Mouse (Mus musculus) liver, embryonic 12.5 days (tissue): ENCODE measurements around the gene Rtn3. TPM values are rescaled to one million over a fixed set of nuclear protein-coding genes. Genes with fewer than 3 reads are reported as not detected.

Experiments used
- ATAC-seq: fragments of 200-750 bp; cut with Nextera tagmentation; 2 replicates; pipeline ENCODE4 v1.8.0; 2017; ENCODE audit warnings: moderate number of reproducible peaks, mild to moderate bottlenecking, moderate library complexity
- H3K27ac ChIP-seq: fragments of 300-500 bp; sonication (generic); 2 replicates; pipeline ENCODE4 v1.5.1; 2016; ENCODE audit warnings: mild to moderate bottlenecking
- H3K27me3 ChIP-seq: fragments of 300-500 bp; sonication (generic); replicated peaks from 2 replicates; pipeline ENCODE4 v1.6.1; 2016; ENCODE audit warnings: mild to moderate bottlenecking, moderate library complexity
- H3K36me3 ChIP-seq: fragments of 300-500 bp; sonication (generic); 2 replicates; pipeline ENCODE4 v1.6.1; 2016; ENCODE audit warnings: mild to moderate bottlenecking, moderate library complexity
- H3K4me1 ChIP-seq: fragments of 300-500 bp; sonication (generic); 2 replicates; pipeline ENCODE4 v1.6.1; 2016
- H3K4me2 ChIP-seq: fragments of 300-500 bp; sonication (generic); 2 replicates; pipeline ENCODE4 v1.6.1; 2016; ENCODE audit warnings: mild to moderate bottlenecking, moderate library complexity
- H3K4me3 ChIP-seq: fragments of 300-500 bp; sonication (generic); 2 replicates; pipeline ENCODE4 v1.5.1; 2016; ENCODE audit warnings: mild to moderate bottlenecking, moderate library complexity
- H3K9ac ChIP-seq: fragments of 300-500 bp; sonication (generic); 2 replicates; pipeline ENCODE4 v1.6.1; 2016; ENCODE audit warnings: mild to moderate bottlenecking, moderate library complexity
- H3K9me3 ChIP-seq: fragments of 300-500 bp; sonication (generic); replicated peaks from 2 replicates; pipeline ENCODE4 v1.6.1; 2016; ENCODE audit warnings: mild to moderate bottlenecking, moderate library complexity
- WGBS: fragments of 180-500 bp; shearing (Covaris S2); methylation state at CpG from one replicate; pipeline ENCODE4 v1.1.7; 2016; ENCODE audit not compliant: insufficient replicate concordance; 5-methylcytosine and 5-hydroxymethylcytosine counted together
- polyA plus RNA-seq: library from polyadenylated mRNA; unstranded; fragments of >200 nt; fragmentation: Nextera tagmentation; extraction: Ambion mirVana; gene quantifications from 2 replicates; pipeline ENCODE4 v1.2.1, GENCODE M21; 2016

Rtn3 gene
- polyA plus RNA-seq, 1 experiment from 2014 or later, result 83.1 TPM

DNA sequence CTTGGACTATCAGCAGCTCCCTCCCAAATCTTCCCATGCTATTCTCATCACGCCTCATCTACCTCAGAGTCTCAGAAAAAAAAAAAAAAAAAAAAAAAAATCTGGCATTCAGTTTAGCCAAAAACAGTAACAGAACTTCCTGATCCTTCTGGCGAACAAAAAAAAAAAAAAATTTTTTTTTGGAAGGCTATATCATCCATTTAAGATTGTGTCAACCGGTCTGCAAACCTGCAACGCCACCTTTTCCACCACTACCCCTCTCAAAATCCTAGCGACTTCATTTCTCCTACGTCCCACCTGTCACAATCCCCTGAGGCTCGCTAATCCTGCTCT, 849 bp downstream of the Rtn3 start:
- Histone ChIP-seq H3K27ac (peak overlapping the region; percentile 99), H3K4me1 (peaks cover 32% of the 10 kb centered on the region), H3K4me2 (peak overlapping the region; percentile 94), H3K36me3 (peaks cover 6% of the 10 kb centered on the region; the same call in 1 of the 2 replicates), H3K9ac (peak overlapping the region; percentile 98), H3K9me3 (no peaks in the 10 kb centered on the region), H3K27me3 (no peaks in the 10 kb centered on the region), H3K4me3 (peak overlapping the region; percentile 88)
- no peak for ATAC-seq
- WGBS, result 2% methylated on average over 7 of the region's 7 CpGs

GRCm38 (mm10) chr19:7481541-7482265, 1.4 kb downstream of the Rtn3 start:
- Histone ChIP-seq H3K27me3 (no peaks in the 10 kb centered on the region), H3K27ac (peak overlapping the region; percentile 52), H3K4me1 (peaks cover 35% of the 10 kb centered on the region), H3K9me3 (no peaks in the 10 kb centered on the region), H3K9ac (peak overlapping the region; percentile 98), H3K4me2 (peak overlapping the region; percentile 94), H3K4me3 (peak overlapping the region; percentile 88), H3K36me3 (peaks cover 11% of the 10 kb centered on the region)
- ATAC-seq, result no peak
- WGBS, result 17% methylated on average over 12 of the region's 12 CpGs

DNA sequence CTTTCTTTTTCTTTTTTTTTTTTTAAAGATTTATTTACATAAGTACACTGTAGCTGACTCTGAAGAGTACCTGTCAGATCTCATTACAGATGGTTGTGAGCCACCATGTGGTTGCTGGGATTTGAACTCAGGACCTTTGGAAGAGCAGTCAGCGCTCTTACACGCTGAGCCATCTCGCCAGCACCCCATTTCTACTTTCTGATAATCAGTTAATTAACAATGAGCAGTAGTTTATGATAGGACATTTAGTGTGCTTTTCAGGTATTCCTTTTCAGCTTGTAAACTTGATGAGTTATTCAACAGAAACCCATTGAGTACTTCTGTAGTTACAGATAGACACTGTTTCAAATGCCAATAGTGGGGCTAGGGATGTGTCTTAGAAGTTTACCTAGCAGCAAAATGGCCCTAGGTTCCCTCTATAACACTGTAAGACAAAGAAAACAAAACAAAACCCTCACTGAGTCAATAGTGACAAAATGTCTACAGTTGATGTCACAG, 3.3 kb downstream of the Rtn3 start:
- H3K9me3 ChIP-seq, result no peaks in the 10 kb centered on the region
- H3K4me1 ChIP-seq, result peaks cover 35% of the 10 kb centered on the region
- H3K27me3 ChIP-seq, result no peaks in the 10 kb centered on the region
- H3K9ac ChIP-seq, result no peak overlapping the region
- no peak overlapping the region for H3K4me3 ChIP-seq
- WGBS, result 91% methylated on average over 3 of the region's 3 CpGs
- ATAC-seq, result no peak
- H3K27ac ChIP-seq, result no peak overlapping the region
- H3K36me3 ChIP-seq, result peaks cover 14% of the 10 kb centered on the region
- H3K4me2 ChIP-seq, result no peak overlapping the region

DNA sequence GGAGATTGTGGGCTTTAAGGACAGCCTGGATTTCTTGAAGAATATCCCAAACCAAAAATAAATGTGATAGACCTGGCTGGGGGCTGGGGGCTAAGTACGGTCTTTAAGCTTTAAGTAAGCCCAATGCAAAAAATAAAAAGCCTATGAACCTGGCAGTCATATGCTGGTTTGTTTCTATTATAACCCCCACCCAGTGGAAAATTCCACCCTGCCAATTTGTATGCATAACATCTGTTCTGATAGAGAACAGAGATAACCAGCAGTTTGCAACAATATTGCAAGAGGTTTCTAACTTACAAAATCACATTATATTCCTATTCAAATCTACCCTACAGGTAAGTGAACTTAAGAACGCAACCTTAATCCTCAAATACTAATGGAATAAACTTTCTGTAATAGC, 12.4 kb downstream of the Rtn3 start:
- WGBS, result 95% methylated on average over 2 of the region's 2 CpGs

DNA sequence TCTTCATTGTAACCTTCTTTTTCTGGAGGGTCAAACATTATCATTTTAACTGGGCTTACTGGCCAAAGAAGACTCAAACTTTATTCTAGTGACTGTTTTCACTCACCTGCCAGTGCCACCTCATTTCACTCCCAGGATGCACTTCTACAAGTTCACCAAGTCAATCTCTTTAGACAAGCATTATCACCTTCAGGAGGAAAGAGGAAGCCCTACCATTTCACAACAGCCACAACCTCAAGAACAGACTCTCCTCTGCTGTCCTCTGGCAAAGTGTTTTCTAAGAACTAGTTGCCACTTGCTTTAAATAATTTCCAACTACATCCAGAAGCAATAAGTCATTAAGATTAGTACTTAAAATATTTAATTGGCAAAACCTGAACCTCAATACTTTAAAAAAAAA, 15.2 kb downstream of the Rtn3 start:
- H3K9me3 ChIP-seq, result no peaks in the 10 kb centered on the region
- H3K27me3 ChIP-seq, result no peaks in the 10 kb centered on the region
- H3K36me3 ChIP-seq, result peaks cover 36% of the 10 kb centered on the region
- no peak for ATAC-seq
- H3K4me2 ChIP-seq, result no peak overlapping the region
- no peaks in the 10 kb centered on the region for H3K4me1 ChIP-seq
- no peak overlapping the region for H3K9ac ChIP-seq
- no peak overlapping the region for H3K4me3 ChIP-seq
- H3K27ac ChIP-seq, result no peak overlapping the region

More for the DNA sequence above, 12.4 kb downstream of the Rtn3 start:
- Histone ChIP-seq H3K27ac (no peak overlapping the region), H3K4me3 (no peak overlapping the region), H3K4me2 (no peak overlapping the region), H3K9me3 (no peaks in the 10 kb centered on the region), H3K4me1 (no peaks in the 10 kb centered on the region), H3K36me3 (peaks cover 51% of the 10 kb centered on the region), H3K27me3 (no peaks in the 10 kb centered on the region), H3K9ac (no peak overlapping the region)
- no peak for ATAC-seq

- no peak for ATAC-seq
- 83% methylated on average over 2 of the region's 2 CpGs for WGBS
These were observed 23.7 kb downstream of the Rtn3 start for GRCm38 (mm10) chr19:7459370-7459769.

DNA sequence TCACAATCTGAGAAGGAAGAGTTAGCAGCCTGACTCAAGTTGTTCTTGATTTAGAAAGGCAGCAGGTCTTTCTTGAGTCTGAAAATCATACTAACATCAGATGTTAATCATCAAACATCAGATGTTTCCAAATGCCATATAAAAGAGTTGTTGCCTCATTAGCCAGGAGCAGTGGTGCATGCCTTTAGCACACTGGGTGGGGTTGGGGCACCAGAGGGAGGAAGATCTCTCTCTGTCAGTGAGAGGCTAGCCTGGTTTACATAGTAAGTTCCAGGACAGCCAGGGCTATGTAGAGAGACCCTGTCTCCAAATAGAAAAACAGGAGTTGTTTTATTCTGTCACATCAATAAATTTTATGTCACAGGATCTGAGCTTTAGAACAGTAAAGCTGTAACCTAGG, 24.2 kb downstream of the Rtn3 start:
- H3K4me3 ChIP-seq, result no peak overlapping the region
- no peak overlapping the region for H3K9ac ChIP-seq
- H3K9me3 ChIP-seq, result no peaks in the 10 kb centered on the region
- 0 out of 2 replicates have a peak, but pooled peaks cover 6% of the 10 kb centered on the region for H3K4me1 ChIP-seq
- peaks cover 40% of the 10 kb centered on the region for H3K36me3 ChIP-seq
- ATAC-seq, result no peak
- H3K4me2 ChIP-seq, result no peak overlapping the region
- no peak overlapping the region for H3K27ac ChIP-seq
- no peaks in the 10 kb centered on the region for H3K27me3 ChIP-seq

More at GRCm38 (mm10) chr19:7459370-7459769, 23.7 kb downstream of the Rtn3 start:
- Histone ChIP-seq H3K27ac (no peak overlapping the region), H3K9me3 (no peaks in the 10 kb centered on the region), H3K4me2 (no peak overlapping the region), H3K27me3 (no peaks in the 10 kb centered on the region), H3K4me1 (0 out of 2 replicates have a peak, but pooled peaks cover 6% of the 10 kb centered on the region), H3K4me3 (no peak overlapping the region), H3K36me3 (peaks cover 40% of the 10 kb centered on the region), H3K9ac (no peak overlapping the region)

GRCm38 (mm10) chr19:7456803-7457202, 26.3 kb downstream of the Rtn3 start:
- no peaks in the 10 kb centered on the region for H3K9me3 ChIP-seq
- WGBS, result 72% methylated on average over 2 of the region's 2 CpGs
- ATAC-seq, result no peak
- H3K27me3 ChIP-seq, result no peaks in the 10 kb centered on the region
- H3K4me1 ChIP-seq, result 0 out of 2 replicates have a peak, but pooled peaks cover 6% of the 10 kb centered on the region
- H3K4me3 ChIP-seq, result no peak overlapping the region
- peaks cover 31% of the 10 kb centered on the region for H3K36me3 ChIP-seq
- H3K4me2 ChIP-seq, result no peak overlapping the region
- no peak overlapping the region for H3K9ac ChIP-seq
- no peak overlapping the region for H3K27ac ChIP-seq

GRCm38 (mm10) chr19:7445596-7445995, 37.5 kb downstream of the Rtn3 start:
- no peak for ATAC-seq
- Histone ChIP-seq H3K27ac (no peak overlapping the region), H3K27me3 (no peaks in the 10 kb centered on the region), H3K36me3 (peaks cover 10% of the 10 kb centered on the region; the same call in 1 of the 2 replicates), H3K9me3 (no peaks in the 10 kb centered on the region), H3K4me1 (peaks cover 18% of the 10 kb centered on the region), H3K4me2 (no peak overlapping the region), H3K9ac (no peak overlapping the region), H3K4me3 (no peak overlapping the region)
- 64% methylated on average over 1 of the region's 1 CpGs for WGBS

DNA sequence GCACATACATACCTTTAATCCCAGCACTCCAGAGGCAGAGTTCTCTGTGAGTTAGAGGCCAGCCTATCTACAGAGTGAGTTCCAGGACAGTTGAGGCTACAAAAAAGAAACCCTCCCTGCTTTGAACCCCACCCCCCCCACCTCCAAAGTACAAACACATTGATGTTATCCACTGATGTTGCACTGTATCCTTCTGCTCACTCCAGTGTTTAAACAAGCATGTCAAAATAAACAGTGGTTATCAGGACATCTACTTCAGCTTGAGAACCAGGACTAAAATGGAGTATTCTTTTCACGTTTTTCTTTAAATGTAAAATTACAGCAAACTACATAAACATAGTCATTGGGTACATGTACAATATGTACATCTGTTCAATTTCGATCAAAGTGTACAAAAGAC, 38.0 kb downstream of the Rtn3 start:
- 74% methylated on average over 2 of the region's 2 CpGs for WGBS

GRCm38 (mm10) chr19:7441493-7441892, 41.6 kb downstream of the Rtn3 start:
- no peak for ATAC-seq
- Histone ChIP-seq H3K27ac (no peak overlapping the region), H3K4me3 (no peak overlapping the region), H3K9me3 (no peaks in the 10 kb centered on the region), H3K36me3 (peaks cover 3% of the 10 kb centered on the region; the same call in 1 of the 2 replicates), H3K4me2 (no peak overlapping the region), H3K4me1 (peaks cover 18% of the 10 kb centered on the region), H3K27me3 (no peaks in the 10 kb centered on the region), H3K9ac (no peak overlapping the region)
- WGBS, result 62% methylated on average over 14 of the region's 14 CpGs

More for the DNA sequence above, 38.0 kb downstream of the Rtn3 start:
- Histone ChIP-seq H3K27me3 (no peaks in the 10 kb centered on the region), H3K4me1 (peaks cover 18% of the 10 kb centered on the region), H3K9ac (no peak overlapping the region), H3K27ac (no peak overlapping the region), H3K36me3 (peaks cover 6% of the 10 kb centered on the region; the same call in 1 of the 2 replicates), H3K4me3 (no peak overlapping the region), H3K4me2 (no peak overlapping the region), H3K9me3 (no peaks in the 10 kb centered on the region)
- ATAC-seq, result no peak

DNA sequence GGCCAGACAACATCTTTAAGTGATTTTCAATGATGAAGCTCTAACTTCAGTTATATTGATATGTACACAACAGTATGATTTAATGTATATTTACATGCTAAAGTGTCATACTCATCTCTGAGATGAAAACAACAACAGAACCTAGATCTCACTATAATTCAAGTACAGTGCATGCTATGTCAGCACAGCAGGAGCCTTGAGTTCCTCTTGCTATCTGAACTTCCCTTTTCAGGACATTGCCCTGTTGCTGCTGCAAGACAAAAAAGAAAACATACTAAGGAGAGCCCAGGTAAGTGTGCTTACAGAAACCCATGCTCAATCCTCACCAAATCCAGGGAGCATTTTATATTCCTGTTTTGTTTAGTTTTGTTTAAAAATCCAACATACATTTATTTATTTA, 44.8 kb downstream of the Rtn3 start:
- peaks cover 8% of the 10 kb centered on the region; the same call in 1 of the 2 replicates for H3K4me1 ChIP-seq
- no peak for ATAC-seq
- no peak overlapping the region for H3K4me3 ChIP-seq
- H3K36me3 ChIP-seq, result peaks cover 27% of the 10 kb centered on the region
- no peak overlapping the region for H3K27ac ChIP-seq
- H3K9me3 ChIP-seq, result no peaks in the 10 kb centered on the region
- H3K9ac ChIP-seq, result no peak overlapping the region
- H3K27me3 ChIP-seq, result no peaks in the 10 kb centered on the region
- H3K4me2 ChIP-seq, result no peak overlapping the region
